Mouse (Mus musculus): ENCODE data around the gene Pld4. TPM values are rescaled to one million over a fixed set of nuclear protein-coding genes. Genes with fewer than 3 reads are reported as not detected.

The Pld4 gene
- total and polyA plus RNA-seq, 3 experiments: 112 to 226 (median 149) TPM

GRCm38 (mm10) chr12:112739023-112739568, 21.4 kb upstream of the Pld4 start:
- Histone ChIP-seq H3K36me3 (replicated peaks in 1 of 2; ENCODE audit: control insufficient read depth in 1 of 2, insufficient read depth in 1 of 2, low read length in 1 of 2) (peaks cover 36 to 55% of the 10 kb centered on the region in 2 experiments), H3K27ac (ENCODE audit: insufficient read depth, low read depth) (no peak overlapping the region), H3K9ac (ENCODE audit: insufficient read depth, low read depth) (no peak overlapping the region), H3K4me2 (ENCODE audit: insufficient read depth, low read depth, poor library complexity, severe bottlenecking) (no peak overlapping the region), H3K4me1 (ENCODE audit: control insufficient read depth in 1 of 2, insufficient read depth in 2 of 2) (peaks cover 9 to 29% of the 10 kb centered on the region in 2 experiments), H3K27me3 (replicated peaks) (no peaks in the 10 kb centered on the region), H3K4me3 (replicated peaks in 1 of 3; ENCODE audit: low read depth in 2 of 3, low read length in 2 of 3, poor library complexity in 1 of 3) (no peak overlapping the region), H3K9me3 (replicated peaks; ENCODE audit: low read length) (no peaks in the 10 kb centered on the region), H3K79me2 (replicated peaks; ENCODE audit: control insufficient read depth, extremely low read depth, insufficient read depth, poor library complexity, severe bottlenecking) (no peaks in the 10 kb centered on the region)
- TF ChIP-seq POLR2A (IDR thresholded peaks at IDR 0.05; ENCODE audit: low read depth, low read length) (no peak), PAX5 (IDR thresholded peaks at IDR 0.05; ENCODE audit: low read length) (no peak), USF2 (conservative IDR thresholded peaks at IDR 0.05; ENCODE audit: low read depth, low read length) (no peak), ELF1 (IDR thresholded peaks at IDR 0.05; ENCODE audit: low read depth, low read length) (no peak), CTCF (conservative IDR thresholded peaks at IDR 0.05 in 1 of 2, IDR thresholded peaks at IDR 0.05 in 1 of 2; ENCODE audit: low read depth in 2 of 2, low read length in 2 of 2) (no peak), ZKSCAN1 (IDR thresholded peaks at IDR 0.05; ENCODE audit: borderline replicate concordance, low read depth, low read length) (no peak), MEF2A (IDR thresholded peaks at IDR 0.05; ENCODE audit: borderline replicate concordance, low read depth, low read length) (no peak)
- in situ Hi-C loops (cut with MboI; ENCODE audit: low pct_ligation_motif_present, low pct_unique_long_range_greater_than_20kb, low sequenced_read_pairs) (no loop called here), dilution Hi-C loops (cut with MboI; ENCODE audit: extremely low pct_ligation_motif_present, extremely low pct_unique_long_range_greater_than_20kb, low sequenced_read_pairs) (no loop called here)
- DNase-seq (ENCODE audit: extremely low read depth): no peak

GRCm38 (mm10) chr12:112742768-112743167, 17.7 kb upstream of the Pld4 start:
- in situ Hi-C loops (cut with MboI; ENCODE audit: low pct_ligation_motif_present, low pct_unique_long_range_greater_than_20kb, low sequenced_read_pairs): no loop called here
- Histone ChIP-seq H3K79me2 (replicated peaks; ENCODE audit: control insufficient read depth, extremely low read depth, insufficient read depth, poor library complexity, severe bottlenecking) (no peaks in the 10 kb centered on the region), H3K4me1 (ENCODE audit: control insufficient read depth in 1 of 2, insufficient read depth in 2 of 2) (peaks cover 27 to 48% of the 10 kb centered on the region in 2 experiments), H3K36me3 (replicated peaks in 1 of 2; ENCODE audit: control insufficient read depth in 1 of 2, insufficient read depth in 1 of 2, low read length in 1 of 2) (peaks cover 23 to 51% of the 10 kb centered on the region in 2 experiments), H3K4me2 (ENCODE audit: insufficient read depth, low read depth, poor library complexity, severe bottlenecking) (peak overlapping the region; percentile 30), H3K9ac (ENCODE audit: insufficient read depth, low read depth) (peak overlapping the region; percentile 69), H3K27ac (ENCODE audit: insufficient read depth, low read depth) (peak overlapping the region; percentile 78), H3K27me3 (replicated peaks) (no peaks in the 10 kb centered on the region), H3K4me3 (replicated peaks in 1 of 3; ENCODE audit: low read depth in 2 of 3, low read length in 2 of 3, poor library complexity in 1 of 3) (peak overlapping the region; percentile 48 to 65 (median 63)), H3K9me3 (replicated peaks; ENCODE audit: low read length) (no peaks in the 10 kb centered on the region)
- DNase-seq (ENCODE audit: extremely low read depth): peak; percentile 46
- dilution Hi-C loops (cut with MboI; ENCODE audit: extremely low pct_ligation_motif_present, extremely low pct_unique_long_range_greater_than_20kb, low sequenced_read_pairs): loop anchor here (10.0 kb wide), 1 partner anchor 72 kb away; no protein-coding TSS in a partner anchor
- no peak for TF ChIP-seq IRF4 (IDR thresholded peaks at IDR 0.05; ENCODE audit: low read depth, low read length)

- in situ Hi-C loops (cut with MboI; ENCODE audit: low pct_ligation_motif_present, low pct_unique_long_range_greater_than_20kb, low sequenced_read_pairs): no loop called here
- TF ChIP-seq SIN3A (IDR thresholded peaks at IDR 0.05; ENCODE audit: low read length) (peak; percentile 68; the same call in 1 of the 2 replicates), ZMIZ1 (IDR thresholded peaks at IDR 0.05; ENCODE audit: low read depth, low read length) (0 out of 2 replicates have a peak, but pooled peaks have one; percentile 36), CHD2 (IDR thresholded peaks at IDR 0.05; ENCODE audit: low read length) (no peak), MYC (IDR thresholded peaks at IDR 0.05; ENCODE audit: low read depth, low read length) (peak; percentile 38; the same call in 1 of the 2 replicates), MAZ (IDR thresholded peaks at IDR 0.05; ENCODE audit: low read depth, low read length) (no peak), POLR2A (IDR thresholded peaks at IDR 0.05; ENCODE audit: low read depth, low read length) (peak; percentile 62), EP300 (IDR thresholded peaks at IDR 0.05; ENCODE audit: low read length) (0 out of 2 replicates have a peak, but pooled peaks have one; percentile 3), CTCF (conservative IDR thresholded peaks at IDR 0.05 in 1 of 2, IDR thresholded peaks at IDR 0.05 in 1 of 2; ENCODE audit: low read depth in 2 of 2, low read length in 2 of 2) (peak; percentile 82 to 94), USF1 (IDR thresholded peaks at IDR 0.05; ENCODE audit: low read depth, low read length) (peak; percentile 92), PAX5 (IDR thresholded peaks at IDR 0.05; ENCODE audit: low read length) (no peak), ZC3H11A (IDR thresholded peaks at IDR 0.05; ENCODE audit: low read depth, low read length) (no peak), HCFC1 (IDR thresholded peaks at IDR 0.05; ENCODE audit: low read depth, low read length) (no peak; the same call in 1 of the 2 replicates), RCOR1 (conservative IDR thresholded peaks at IDR 0.05; ENCODE audit: low read depth, low read length) (no peak), ZNF384 (IDR thresholded peaks at IDR 0.05; ENCODE audit: low read depth, low read length) (no peak), USF2 (conservative IDR thresholded peaks at IDR 0.05; ENCODE audit: low read depth, low read length) (peak; percentile 96), MAFK (IDR thresholded peaks at IDR 0.05; ENCODE audit: insufficient replicate concordance, low read length) (no peak), GABPA (IDR thresholded peaks at IDR 0.05; ENCODE audit: insufficient replicate concordance, low read depth, low read length) (no peak), ZKSCAN1 (IDR thresholded peaks at IDR 0.05; ENCODE audit: borderline replicate concordance, low read depth, low read length) (no peak), NRF1 (IDR thresholded peaks at IDR 0.05; ENCODE audit: low read depth, low read length) (no peak)
Measured at GRCm38 (mm10) chr12:112743168-112743975, 17.1 kb upstream of the Pld4 start.

More at GRCm38 (mm10) chr12:112743168-112743975, 17.1 kb upstream of the Pld4 start:
- peaks cover 17 to 45% of the 10 kb centered on the region in 2 experiments for H3K36me3 ChIP-seq (replicated peaks in 1 of 2; ENCODE audit: control insufficient read depth in 1 of 2, insufficient read depth in 1 of 2, low read length in 1 of 2)
- H3K27ac ChIP-seq (ENCODE audit: insufficient read depth, low read depth): peak overlapping the region; percentile 78
- peak overlapping the region; percentile 30 for H3K4me2 ChIP-seq (ENCODE audit: insufficient read depth, low read depth, poor library complexity, severe bottlenecking)
- peaks cover 28 to 54% of the 10 kb centered on the region in 2 experiments for H3K4me1 ChIP-seq (ENCODE audit: control insufficient read depth in 1 of 2, insufficient read depth in 2 of 2)
- no peaks in the 10 kb centered on the region for H3K79me2 ChIP-seq (replicated peaks; ENCODE audit: control insufficient read depth, extremely low read depth, insufficient read depth, poor library complexity, severe bottlenecking)
- peak overlapping the region; percentile 48 to 65 (median 63) for H3K4me3 ChIP-seq (replicated peaks in 1 of 3; ENCODE audit: low read depth in 2 of 3, low read length in 2 of 3, poor library complexity in 1 of 3)
- peak overlapping the region; percentile 69 for H3K9ac ChIP-seq (ENCODE audit: insufficient read depth, low read depth)
- dilution Hi-C loops (cut with MboI; ENCODE audit: extremely low pct_ligation_motif_present, extremely low pct_unique_long_range_greater_than_20kb, low sequenced_read_pairs): loop anchor here (10.0 kb wide), 1 partner anchor 71 kb away; no protein-coding TSS in a partner anchor
- no peaks in the 10 kb centered on the region for H3K9me3 ChIP-seq (replicated peaks; ENCODE audit: low read length)
- no peaks in the 10 kb centered on the region for H3K27me3 ChIP-seq (replicated peaks)
- DNase-seq (ENCODE audit: extremely low read depth): peak; percentile 93
